9 mouse cellular contexts compared by ENCODE assay signal in genomic region chr15:81272305-81273053, GRCm38 (mm10). TPM values are rescaled to one million over a fixed set of nuclear protein-coding genes. Genes with fewer than 3 reads are reported as not detected.
DNase-seq lines count a peak whose midpoint lies in the region; ATAC-seq and TF ChIP-seq lines count a peak whose summit lies in the region.
"Had no signal": no experiment of that assay in that cellular context is flagged by ENCODE, and none has a peak within 500 bp of the region (broad histone marks: within the 10 kb centered on the region; RNA-seq: fewer than 3 reads in every experiment).

No protein-coding gene starts in this region.

- no peak for TF ChIP-seq CTCF in lung, adult 2 months (IDR thresholded peaks at IDR 0.05; ENCODE audit: insufficient read depth, low read length)

- no peak for TF ChIP-seq POLR2A in lung, adult 2 months (IDR thresholded peaks at IDR 0.05; ENCODE audit: borderline replicate concordance, extremely low read depth, low read depth, low read length)

- no peak overlapping the region for H3K9ac ChIP-seq in intestine, embryonic 16.5 days (ENCODE audit: low read depth, low read length)
- H3K9ac ChIP-seq in intestine, embryonic 15.5 days, result no peak overlapping the region
- H3K9ac ChIP-seq in hindbrain, embryonic 15.5 days, result peak overlapping the region; percentile 18; the same call in 1 of the 2 replicates

- peaks cover 6% of the 10 kb centered on the region; the same call in 1 of the 2 replicates for H3K4me1 ChIP-seq in intestine, embryonic 16.5 days (ENCODE audit: control insufficient read depth, insufficient read depth, low read length)
- H3K4me1 ChIP-seq in intestine, embryonic 15.5 days (replicated peaks), result 0 out of 2 replicates have a peak, but pooled peaks cover 10% of the 10 kb centered on the region
- H3K4me1 ChIP-seq in hindbrain, embryonic 15.5 days (replicated peaks), result peaks cover 20% of the 10 kb centered on the region
- H3K4me1 ChIP-seq in lung, adult 2 months (ENCODE audit: control insufficient read depth, insufficient read depth, low read length), result peaks cover 2% of the 10 kb centered on the region; the same call in 1 of the 2 replicates

- no peak overlapping the region for H3K27ac ChIP-seq in intestine, embryonic 16.5 days (ENCODE audit: low read length)
- no peak overlapping the region for H3K27ac ChIP-seq in intestine, embryonic 15.5 days
- H3K27ac ChIP-seq in hindbrain, embryonic 15.5 days (replicated peaks), result peak overlapping the region; percentile 79

- no peaks in the 10 kb centered on the region for H3K27me3 ChIP-seq in intestine, embryonic 16.5 days (replicated peaks; ENCODE audit: control insufficient read depth, insufficient read depth, low read length)
- no peaks in the 10 kb centered on the region for H3K27me3 ChIP-seq in intestine, embryonic 15.5 days (replicated peaks)
- H3K27me3 ChIP-seq in hindbrain, embryonic 15.5 days, result no peaks in the 10 kb centered on the region

- 0 out of 2 replicates have a peak, but pooled peaks have one; percentile 40 for ATAC-seq in intestine, embryonic 16.5 days
- no peak for ATAC-seq in intestine, embryonic 15.5 days
- ATAC-seq in hindbrain, embryonic 15.5 days (ENCODE audit: low FRiP score, low read depth), result peak; percentile 74
- no peak for ATAC-seq in megakaryocyte, adult 5-6 weeks (ENCODE audit: poor library complexity, severe bottlenecking)

- H3K4me2 ChIP-seq in intestine, embryonic 16.5 days (ENCODE audit: low read depth, low read length), result no peak overlapping the region
- H3K4me2 ChIP-seq in intestine, embryonic 15.5 days (replicated peaks), result no peak overlapping the region
- H3K4me2 ChIP-seq in hindbrain, embryonic 15.5 days, result peak overlapping the region; percentile 38

- H3K4me3 ChIP-seq in intestine, embryonic 16.5 days (ENCODE audit: low read length), result no peak overlapping the region
- H3K4me3 ChIP-seq in intestine, embryonic 15.5 days (replicated peaks), result no peak overlapping the region
- H3K4me3 ChIP-seq in hindbrain, embryonic 15.5 days, result no peak overlapping the region
- H3K4me3 ChIP-seq in lung, adult 2 months (replicated peaks; ENCODE audit: extremely low read depth, low read depth, low read length), result no peak overlapping the region
- H3K4me3 ChIP-seq: erythroblast, embryonic 14.5 days had no signal

- WGBS in intestine, embryonic 16.5 days, result 14% methylated on average over 13 of the region's 13 CpGs
- WGBS in intestine, embryonic 15.5 days, result 19% methylated on average over 13 of the region's 13 CpGs
- WGBS in hindbrain, embryonic 15.5 days, result 9% methylated on average over 13 of the region's 13 CpGs
- WGBS in lung, adult 2 months, result 18% methylated on average over 13 of the region's 13 CpGs

- H3K9me3 ChIP-seq in intestine, embryonic 16.5 days (ENCODE audit: control insufficient read depth, low read length), result no peaks in the 10 kb centered on the region; the same call in 1 of the 2 replicates
- H3K9me3 ChIP-seq in intestine, embryonic 15.5 days, result no peaks in the 10 kb centered on the region
- no peaks in the 10 kb centered on the region for H3K9me3 ChIP-seq in hindbrain, embryonic 15.5 days

- peak; percentile 65 for DNase-seq in cerebellum, adult 11 months
- peak; percentile 58 to 72 for DNase-seq in gastrocnemius, adult 8-10 months (ENCODE audit: low spot score in 2 of 2)
- peak; percentile 12 for DNase-seq in lung, adult 2 months
- DNase-seq in right cerebral cortex, adult 2 months (ENCODE audit: low spot score in 2 of 2), result peak; percentile 59 to 67

- H3K36me3 ChIP-seq in intestine, embryonic 16.5 days (ENCODE audit: control insufficient read depth, insufficient read depth, low read length), result no peaks in the 10 kb centered on the region
- H3K36me3 ChIP-seq in intestine, embryonic 15.5 days, result no peaks in the 10 kb centered on the region
- H3K36me3 ChIP-seq in hindbrain, embryonic 15.5 days, result no peaks in the 10 kb centered on the region

RNA-seq across cellular contexts. Expression of gene Mchr1, which starts 37.2 kb away (rescaled TPM):
- 0.97 and 1.2 TPM in 2 replicates for polyA plus RNA-seq in intestine, embryonic 16.5 days (2015; fragmentation: Nextera tagmentation; extraction: Ambion mirVana)
- 0.88 and 1.0 TPM in 2 replicates for polyA plus RNA-seq in intestine, embryonic 15.5 days (2015; fragmentation: Nextera tagmentation; extraction: Ambion mirVana)
- 1 to 10 TPM; 2.1 to 6.9 (median 4.4) TPM for total RNA-seq in gastrocnemius, adult 8-10 months (2022)
- 5.6 and 5.7 TPM in 2 replicates for polyA plus RNA-seq in hindbrain, embryonic 15.5 days (2015; fragmentation: Nextera tagmentation; extraction: Ambion mirVana)
- polyA plus RNA-seq in lung, adult 2 months (2012; rRNA removed), result 1.0 and 1.4 TPM in 2 replicates
- not detected in 2 replicates for total RNA-seq in megakaryocyte, adult 5-6 weeks (2015)
- total RNA-seq in megakaryocyte, adult 5-6 weeks (2017), result not detected in 2 replicates
- polyA plus RNA-seq: erythroblast, embryonic 14.5 days had no signal

Comparison
In these comparisons a context has a peak if more than half of its experiments do, and no peak if none do; other contexts are left out.
1. ATAC-seq: peak in intestine, embryonic 16.5 days (single experiment) and hindbrain, embryonic 15.5 days (single experiment); none in intestine, embryonic 15.5 days (single experiment) and megakaryocyte, adult 5-6 weeks (single experiment).
2. DNase-seq: peak in every context shown above with its lines; median percentile 65 in cerebellum, adult 11 months; 65 in gastrocnemius, adult 8-10 months; 63 in right cerebral cortex, adult 2 months; 12 in lung, adult 2 months.